Mouse (Mus musculus): Measurements from ENCODE around the gene Hrh3. TPM values are rescaled to one million over a fixed set of nuclear protein-coding genes. Genes with fewer than 3 reads are reported as not detected.

Hrh3 gene
- total and polyA plus RNA-seq, 3 experiments: 0.06 to 0.21 TPM; not detected in 1

DNA sequence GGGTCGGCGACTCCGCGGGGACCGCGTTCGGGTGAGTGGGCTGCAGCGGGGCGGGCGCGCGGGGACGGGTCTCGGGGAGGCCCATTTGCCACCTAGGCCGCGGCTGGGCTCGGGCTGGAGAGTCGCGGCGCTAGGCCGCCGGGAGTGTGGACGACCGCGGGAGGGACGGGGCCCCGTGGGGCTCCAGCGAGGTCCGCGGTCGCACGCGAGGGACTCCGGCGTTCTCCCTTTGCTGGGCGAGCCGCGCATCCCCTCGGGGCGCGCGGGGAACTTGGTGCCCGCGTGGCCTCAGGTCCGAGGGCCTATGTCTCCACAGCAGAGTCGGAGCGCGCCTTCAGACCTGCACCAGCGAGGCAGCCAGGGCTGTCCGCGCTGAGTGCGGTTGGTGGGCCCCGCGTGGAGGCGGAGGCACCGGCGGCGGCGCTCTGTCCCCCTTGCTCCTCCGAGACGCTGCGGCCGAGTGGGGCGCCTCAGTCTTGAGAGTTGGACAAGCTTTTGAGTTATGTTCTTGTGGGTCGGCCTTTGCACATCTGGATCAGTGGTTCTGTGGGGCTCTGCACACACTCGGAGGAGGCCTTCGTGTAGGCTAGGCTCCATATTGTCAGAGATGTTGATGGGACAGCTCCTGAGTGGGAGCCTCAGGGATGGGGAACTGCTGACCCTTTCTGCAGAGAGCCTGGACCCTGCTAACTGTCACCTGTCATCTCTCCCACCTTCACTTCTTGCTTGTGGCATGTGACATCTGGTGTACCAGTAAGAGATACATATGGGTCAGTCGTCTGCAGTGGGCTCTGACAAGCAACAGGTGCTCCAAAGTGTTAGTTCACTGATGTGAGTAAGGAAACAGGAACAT is 15.4 kb upstream of the Hrh3 start:
- intact Hi-C loops (cut with DNase I): loop anchor here (2.0 to 5.0 kb wide), 4 partner anchors 47 to 147 kb away; partner anchors contain the start of genes Adrm1 and Mtg2
- Histone ChIP-seq H3K27me3 (ENCODE audit: control insufficient read depth, insufficient read depth, low read length) (no peaks in the 10 kb centered on the region), H3K4me3 (peak overlapping the region; percentile 81), H3K79me2 (replicated peaks; ENCODE audit: control insufficient read depth, insufficient read depth, low read length) (peaks cover 4% of the 10 kb centered on the region; the same call in 1 of the 2 replicates), H3K27ac (peak overlapping the region; percentile 85), H3K4me1 (ENCODE audit: control insufficient read depth, insufficient read depth, low read length) (peaks cover 18% of the 10 kb centered on the region), H3K36me3 (ENCODE audit: control insufficient read depth, insufficient read depth, low read length) (no peaks in the 10 kb centered on the region), H3K9ac (ENCODE audit: low read depth, low read length) (peak overlapping the region; percentile 84)
- TF ChIP-seq CTCF (IDR thresholded peaks at IDR 0.05): no peak
- TF ChIP-seq EP300 (IDR thresholded peaks at IDR 0.05; ENCODE audit: insufficient read depth, low read depth, low read length): no peak
- no peak for TF ChIP-seq POLR2A (IDR thresholded peaks at IDR 0.05; ENCODE audit: insufficient read depth, low read depth, low read length)
- no peak for DNase-seq
- WGBS: under 1% methylated on average over 68 of the region's 68 CpGs

DNA sequence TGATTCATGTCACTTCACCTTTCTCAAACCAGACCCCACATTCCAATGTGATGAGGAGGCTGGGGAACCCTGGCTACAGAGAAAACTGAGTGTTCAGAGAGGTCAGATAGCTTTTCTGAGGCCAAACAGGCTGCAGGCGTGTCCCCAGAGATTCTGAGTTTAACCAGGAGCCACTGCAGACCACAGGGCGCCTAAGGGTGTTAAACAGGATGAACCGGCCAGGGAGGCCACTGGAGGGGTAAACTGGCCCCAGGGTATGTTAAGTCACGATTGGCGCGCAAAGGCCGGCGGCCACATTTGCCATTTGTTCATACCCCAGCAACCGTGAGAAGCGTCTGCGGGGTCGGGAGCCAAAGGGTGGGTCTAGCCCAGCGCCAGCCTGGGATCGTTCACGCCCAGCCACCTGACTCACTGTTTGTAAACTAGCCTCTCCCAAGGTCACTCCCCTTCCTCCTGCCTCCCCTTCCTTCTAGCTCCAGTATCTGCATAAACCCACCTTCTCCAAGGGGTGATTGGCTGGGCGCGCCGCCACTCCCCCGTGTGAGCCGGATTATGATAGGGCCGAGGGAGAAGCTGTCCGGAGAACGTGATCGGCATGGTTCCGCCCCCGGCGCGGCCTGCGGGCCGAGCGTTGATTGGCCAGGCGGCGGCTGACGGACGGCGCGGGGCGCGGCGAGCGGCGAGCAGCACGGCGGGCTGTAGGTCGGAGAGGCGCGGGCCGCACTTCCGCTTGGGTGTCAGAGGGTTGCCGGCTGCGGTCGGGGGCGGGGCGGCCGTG is 14.6 kb upstream of the Hrh3 start, which contains the start of gene Osbpl2:
Gene Osbpl2 (plus strand): TSS at position 646 of the 778 bp plus-strand sequence.
- H3K9ac ChIP-seq (ENCODE audit: low read depth, low read length): peak within 1 kb of the TSS; percentile 84
- no peaks in the 10 kb centered on the region for H3K36me3 ChIP-seq (ENCODE audit: control insufficient read depth, insufficient read depth, low read length)
- under 1% methylated on average over 55 of the region's 55 CpGs for WGBS
- no peaks in the 10 kb centered on the region for H3K27me3 ChIP-seq (ENCODE audit: control insufficient read depth, insufficient read depth, low read length)
- H3K79me2 ChIP-seq (replicated peaks; ENCODE audit: control insufficient read depth, insufficient read depth, low read length): peaks cover 4% of the 10 kb centered on the region; the same call in 1 of the 2 replicates
- peak; percentile 67 for TF ChIP-seq POLR2A (IDR thresholded peaks at IDR 0.05; ENCODE audit: insufficient read depth, low read depth, low read length)
- TF ChIP-seq CTCF (IDR thresholded peaks at IDR 0.05): no peak
- TF ChIP-seq EP300 (IDR thresholded peaks at IDR 0.05; ENCODE audit: insufficient read depth, low read depth, low read length): peak; percentile 37; the same call in 1 of the 2 replicates
- intact Hi-C loops (cut with DNase I): loop anchor here (2.0 to 5.0 kb wide), 4 partner anchors 47 to 147 kb away; partner anchors contain the start of genes Adrm1 and Mtg2
- H3K4me1 ChIP-seq (ENCODE audit: control insufficient read depth, insufficient read depth, low read length): peaks cover 20% of the 10 kb centered on the region
- DNase-seq: peak; percentile 100
- H3K27ac ChIP-seq: peak within 1 kb of the TSS; percentile 92
- H3K4me3 ChIP-seq: peak within 1 kb of the TSS; percentile 81

DNA sequence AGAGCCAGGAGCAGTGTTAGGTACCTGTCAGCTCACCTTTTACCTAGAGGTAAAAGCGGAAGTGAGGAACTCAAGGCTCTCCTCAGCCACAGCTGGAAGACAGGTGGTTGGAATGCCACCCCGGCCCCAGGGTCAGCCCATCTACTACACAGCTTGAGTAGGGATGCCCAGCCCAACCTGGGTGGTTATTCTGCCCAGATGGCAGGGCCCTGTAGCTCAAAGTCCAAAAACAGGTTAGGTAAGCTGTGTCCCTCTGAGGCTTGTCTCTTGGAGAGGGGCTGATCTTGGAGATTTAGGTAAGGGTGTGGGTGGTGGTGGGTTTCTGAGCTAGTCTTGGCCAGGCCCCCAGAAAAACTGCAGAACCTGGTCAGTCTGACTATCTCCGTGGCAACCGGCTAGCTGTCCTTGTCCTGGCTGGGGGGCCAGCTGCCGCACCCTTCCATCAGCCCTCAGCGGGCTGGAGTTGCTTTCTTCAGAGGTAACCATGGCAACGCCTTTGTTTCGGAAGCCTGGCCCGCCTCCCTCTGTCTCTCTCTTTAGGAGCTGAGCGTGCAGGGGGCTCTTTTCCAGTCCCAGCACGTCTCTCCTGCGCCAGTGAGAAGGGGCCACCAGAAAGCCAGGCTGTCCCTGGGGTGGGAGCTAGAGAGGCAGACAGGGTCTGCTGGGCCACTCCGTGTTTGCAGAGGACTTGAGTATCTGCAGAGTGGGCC is 13.4 kb upstream of the Hrh3 start:
- Histone ChIP-seq H3K27ac (no peak overlapping the region), H3K9ac (ENCODE audit: low read depth, low read length) (no peak overlapping the region), H3K4me3 (no peak overlapping the region), H3K79me2 (replicated peaks; ENCODE audit: control insufficient read depth, insufficient read depth, low read length) (0 out of 2 replicates have a peak, but pooled peaks cover 2% of the 10 kb centered on the region), H3K27me3 (ENCODE audit: control insufficient read depth, insufficient read depth, low read length) (no peaks in the 10 kb centered on the region), H3K4me1 (ENCODE audit: control insufficient read depth, insufficient read depth, low read length) (peaks cover 20% of the 10 kb centered on the region), H3K36me3 (ENCODE audit: control insufficient read depth, insufficient read depth, low read length) (no peaks in the 10 kb centered on the region)
- TF ChIP-seq CTCF (IDR thresholded peaks at IDR 0.05): no peak
- no peak for TF ChIP-seq POLR2A (IDR thresholded peaks at IDR 0.05; ENCODE audit: insufficient read depth, low read depth, low read length)
- TF ChIP-seq EP300 (IDR thresholded peaks at IDR 0.05; ENCODE audit: insufficient read depth, low read depth, low read length): no peak
- WGBS: 39% methylated on average over 13 of the region's 13 CpGs
- intact Hi-C loops (cut with DNase I): loop anchor here (2.0 to 5.0 kb wide), 4 partner anchors 45 to 145 kb away; partner anchors contain the start of genes Adrm1 and Mtg2
- peak; percentile 31 to 37 for DNase-seq

DNA sequence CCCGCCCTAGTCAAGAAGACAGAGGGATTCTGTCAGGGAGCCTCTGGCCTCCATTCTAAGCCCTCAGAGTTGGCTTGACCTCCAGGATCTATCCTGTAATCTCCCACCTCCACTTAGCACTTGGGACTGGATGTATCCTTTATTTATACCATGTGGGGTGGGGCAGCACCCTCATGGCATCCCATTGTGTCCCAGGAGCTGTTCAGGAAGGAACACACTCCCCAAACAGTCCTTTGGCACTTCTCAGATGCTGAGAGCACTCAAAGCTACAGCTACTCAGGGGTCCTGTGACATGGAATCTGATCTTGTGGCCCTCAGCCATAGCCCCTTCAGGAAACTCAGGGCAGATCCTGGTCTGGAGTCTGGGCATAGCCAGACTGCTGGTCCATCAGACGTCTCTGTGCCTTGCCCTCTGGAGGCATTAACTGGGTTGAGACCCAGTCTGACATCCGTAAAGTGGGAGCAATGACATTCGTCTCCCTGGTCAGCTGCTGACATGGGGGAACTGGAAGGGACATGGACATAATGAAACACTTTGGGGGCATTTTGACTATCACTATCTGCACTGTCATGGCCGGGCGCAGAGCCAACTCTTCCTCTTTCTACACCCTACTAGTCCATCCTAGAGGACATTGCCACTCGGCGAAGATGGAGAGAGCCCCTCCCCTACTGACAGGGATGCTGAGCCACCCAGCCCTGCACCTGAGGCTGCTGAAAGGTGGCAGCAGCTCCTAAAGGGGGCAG is 12.6 kb upstream of the Hrh3 start:
- H3K9ac ChIP-seq (ENCODE audit: low read depth, low read length): no peak overlapping the region
- peaks cover 20% of the 10 kb centered on the region for H3K4me1 ChIP-seq (ENCODE audit: control insufficient read depth, insufficient read depth, low read length)
- no peaks in the 10 kb centered on the region for H3K36me3 ChIP-seq (ENCODE audit: control insufficient read depth, insufficient read depth, low read length)
- peak overlapping the region; percentile 65 for H3K27ac ChIP-seq
- DNase-seq: no peak
- TF ChIP-seq CTCF (IDR thresholded peaks at IDR 0.05) (no peak), EP300 (IDR thresholded peaks at IDR 0.05; ENCODE audit: insufficient read depth, low read depth, low read length) (no peak), POLR2A (IDR thresholded peaks at IDR 0.05; ENCODE audit: insufficient read depth, low read depth, low read length) (no peak)
- intact Hi-C loops (cut with DNase I): loop anchor here (5.0 kb wide), 3 partner anchors 45 to 145 kb away; partner anchors contain the start of gene Mtg2
- 0 out of 2 replicates have a peak, but pooled peaks cover 2% of the 10 kb centered on the region for H3K79me2 ChIP-seq (replicated peaks; ENCODE audit: control insufficient read depth, insufficient read depth, low read length)
- 77% methylated on average over 8 of the region's 8 CpGs for WGBS
- H3K27me3 ChIP-seq (ENCODE audit: control insufficient read depth, insufficient read depth, low read length): no peaks in the 10 kb centered on the region
- H3K4me3 ChIP-seq: no peak overlapping the region

Data from heart, adult 2 months (tissue).